Mouse (Mus musculus): ENCODE data around the gene Uimc1. TPM values are rescaled to one million over a fixed set of nuclear protein-coding genes. Genes with fewer than 3 reads are reported as not detected.
"Not testable (repeated sequence)": the region's sequence is repeated elsewhere in the genome, so short reads cannot be mapped to it uniquely, and the experiment has no call there.

The Uimc1 gene
- polyA plus RNA-seq, 1 experiment from 2014 or later: 56.7 TPM

GRCm38 (mm10) chr13:55099066-55099725 lies 904 bp downstream of the Uimc1 start:
- peaks cover 51% of the 10 kb centered on the region for H3K79me2 ChIP-seq (ENCODE audit: inconsistent target)
- H3K4me3 ChIP-seq (ENCODE audit: inconsistent target): peak overlapping the region; percentile 76
- H3K36me3 ChIP-seq (ENCODE audit: inconsistent target): no peaks in the 10 kb centered on the region
- WGBS (ENCODE audit: missing documents): 13% methylated on average over 20 of the region's 20 CpGs
- H3K27ac ChIP-seq: peak overlapping the region; percentile 24; the same call in 1 of the 2 replicates

DNA sequence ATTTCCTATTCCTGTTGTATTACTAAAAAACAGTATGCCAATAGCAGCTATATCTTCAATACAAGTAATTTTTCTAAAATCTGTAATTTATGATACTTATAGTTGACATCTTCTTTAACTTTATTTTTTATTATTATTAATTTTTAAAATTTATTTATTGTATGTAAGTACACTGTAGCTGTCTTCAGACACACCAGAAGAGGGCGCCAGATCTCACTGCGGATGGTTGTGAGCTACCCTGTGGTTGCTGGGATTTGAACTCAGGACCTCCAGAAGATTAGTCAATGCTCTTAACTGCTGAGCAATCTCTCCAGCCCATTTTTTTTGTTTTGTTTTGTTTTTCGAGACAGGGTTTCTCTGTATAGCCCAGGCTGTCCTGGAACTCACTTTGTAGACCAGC lies 2.3 kb downstream of the Uimc1 start:
- WGBS (ENCODE audit: missing documents): 97% methylated on average over 3 of the region's 3 CpGs
- not testable (repeated sequence) for H3K4me3 ChIP-seq (ENCODE audit: inconsistent target); H3K36me3 ChIP-seq (ENCODE audit: inconsistent target); H3K27ac ChIP-seq
- H3K79me2 ChIP-seq (ENCODE audit: inconsistent target): peaks cover 65% of the 10 kb centered on the region

DNA sequence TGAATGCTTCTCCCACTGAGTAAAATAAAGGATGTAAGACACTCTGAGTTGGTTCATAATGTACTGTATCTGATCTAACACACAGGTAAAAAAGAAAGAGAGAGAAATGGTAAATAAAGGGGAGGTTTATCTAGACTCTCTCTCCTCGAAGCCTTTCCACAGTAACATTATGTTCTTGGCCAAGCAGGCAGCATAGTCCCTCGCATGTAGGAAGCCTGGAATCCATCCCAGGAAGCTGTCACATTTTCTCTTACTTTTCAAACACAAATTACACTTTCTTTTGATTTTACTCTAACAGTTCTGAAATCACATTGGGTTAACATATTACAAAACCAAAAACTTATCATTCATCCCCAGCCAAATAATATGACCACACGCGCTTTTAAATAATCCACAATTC lies 7.5 kb downstream of the Uimc1 start:
- Histone ChIP-seq H3K4me3 (ENCODE audit: inconsistent target) (no peak overlapping the region), H3K79me2 (ENCODE audit: inconsistent target) (peaks cover 62% of the 10 kb centered on the region), H3K27ac (no peak overlapping the region), H3K36me3 (ENCODE audit: inconsistent target) (peaks cover 13% of the 10 kb centered on the region; the same call in 1 of the 2 replicates)
- WGBS (ENCODE audit: missing documents): 98% methylated on average over 4 of the region's 4 CpGs

- WGBS (ENCODE audit: missing documents): 89% methylated on average over 5 of the region's 5 CpGs
- Histone ChIP-seq H3K4me3 (ENCODE audit: inconsistent target) (no peak overlapping the region), H3K79me2 (ENCODE audit: inconsistent target) (no peaks in the 10 kb centered on the region), H3K36me3 (ENCODE audit: inconsistent target) (peaks cover 15% of the 10 kb centered on the region), H3K27ac (no peak overlapping the region)
Measured at GRCm38 (mm10) chr13:55075597-55075996, 24.5 kb downstream of the Uimc1 start.

DNA sequence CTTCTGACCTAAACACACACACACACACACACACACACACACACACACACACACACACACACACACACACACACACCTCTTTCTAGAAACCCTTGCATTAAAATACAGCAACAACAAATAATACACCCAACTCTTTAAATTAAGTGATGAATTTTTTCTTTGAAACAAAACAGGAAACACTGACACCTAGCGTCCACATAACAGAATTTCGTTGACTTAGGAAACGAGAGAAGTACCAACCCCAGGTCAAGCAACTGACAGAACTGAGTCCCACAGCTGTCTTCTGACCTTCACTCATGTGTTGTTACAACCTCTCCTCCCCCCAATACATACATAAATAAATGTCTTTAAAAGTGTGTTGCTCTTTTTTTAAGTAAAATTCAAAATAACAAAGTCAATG lies 28.8 kb downstream of the Uimc1 start:
- Histone ChIP-seq H3K36me3 (ENCODE audit: inconsistent target) (peaks cover 15% of the 10 kb centered on the region), H3K79me2 (ENCODE audit: inconsistent target) (no peaks in the 10 kb centered on the region), H3K27ac (no peak overlapping the region), H3K4me3 (ENCODE audit: inconsistent target) (no peak overlapping the region)
- 6% methylated on average over 3 of the region's 3 CpGs for WGBS (ENCODE audit: missing documents)

DNA sequence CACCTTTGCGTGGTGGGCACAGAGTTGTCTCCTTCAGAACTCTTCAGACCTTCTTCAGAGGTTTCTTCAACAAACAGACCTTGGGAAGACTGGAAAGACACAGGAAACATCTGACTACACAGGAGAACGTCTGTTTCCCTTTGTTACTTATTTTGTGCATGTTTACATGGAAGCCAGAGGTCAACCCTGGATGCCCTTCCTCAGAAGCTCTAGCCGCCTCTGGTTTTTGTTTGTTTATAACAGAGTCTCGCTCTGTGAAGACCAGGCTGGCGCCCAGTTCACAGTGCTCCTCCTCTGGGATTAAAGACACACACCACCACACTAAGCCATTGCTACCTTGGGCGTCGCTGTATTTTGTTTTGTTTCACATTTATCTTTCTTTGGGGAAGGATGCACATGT lies 30.4 kb downstream of the Uimc1 start:
- no peaks in the 10 kb centered on the region for H3K79me2 ChIP-seq (ENCODE audit: inconsistent target)
- H3K36me3 ChIP-seq (ENCODE audit: inconsistent target): no peaks in the 10 kb centered on the region; the same call in 1 of the 2 replicates
- no peak overlapping the region for H3K4me3 ChIP-seq (ENCODE audit: inconsistent target)
- WGBS (ENCODE audit: missing documents): 87% methylated on average over 7 of the region's 7 CpGs
- H3K27ac ChIP-seq: no peak overlapping the region

DNA sequence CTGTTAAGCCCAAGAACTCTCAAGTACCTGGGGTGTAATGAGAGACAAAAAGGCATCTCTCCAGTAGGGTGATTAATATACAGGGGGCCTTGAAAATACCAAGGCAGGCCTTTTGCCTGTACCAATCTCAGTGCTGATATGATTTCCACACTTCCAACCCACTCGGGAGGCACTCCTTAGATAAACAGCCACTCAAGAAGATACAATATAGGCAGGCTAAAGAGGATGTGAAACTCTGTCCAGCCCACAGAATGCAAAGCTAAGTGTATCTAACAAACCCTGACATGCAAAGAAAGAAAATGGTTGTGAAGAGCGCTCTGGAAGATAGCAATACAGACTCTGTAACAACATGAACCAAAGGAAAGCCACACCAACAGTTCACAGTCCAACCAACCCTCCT lies 36.8 kb downstream of the Uimc1 start:
- 40% methylated on average over 2 of the region's 2 CpGs for WGBS (ENCODE audit: missing documents)
- Histone ChIP-seq H3K36me3 (ENCODE audit: inconsistent target) (0 out of 2 replicates have a peak, but pooled peaks cover 6% of the 10 kb centered on the region), H3K27ac (no peak overlapping the region), H3K79me2 (ENCODE audit: inconsistent target) (no peaks in the 10 kb centered on the region), H3K4me3 (ENCODE audit: inconsistent target) (no peak overlapping the region)

- WGBS (ENCODE audit: missing documents): 92% methylated on average over 2 of the region's 2 CpGs
- H3K79me2 ChIP-seq (ENCODE audit: inconsistent target): no peaks in the 10 kb centered on the region
- H3K4me3 ChIP-seq (ENCODE audit: inconsistent target): no peak overlapping the region
- H3K27ac ChIP-seq: no peak overlapping the region
- peaks cover 24% of the 10 kb centered on the region; the same call in 1 of the 2 replicates for H3K36me3 ChIP-seq (ENCODE audit: inconsistent target)
Measured at GRCm38 (mm10) chr13:55058042-55058441, 42.1 kb downstream of the Uimc1 start.

DNA sequence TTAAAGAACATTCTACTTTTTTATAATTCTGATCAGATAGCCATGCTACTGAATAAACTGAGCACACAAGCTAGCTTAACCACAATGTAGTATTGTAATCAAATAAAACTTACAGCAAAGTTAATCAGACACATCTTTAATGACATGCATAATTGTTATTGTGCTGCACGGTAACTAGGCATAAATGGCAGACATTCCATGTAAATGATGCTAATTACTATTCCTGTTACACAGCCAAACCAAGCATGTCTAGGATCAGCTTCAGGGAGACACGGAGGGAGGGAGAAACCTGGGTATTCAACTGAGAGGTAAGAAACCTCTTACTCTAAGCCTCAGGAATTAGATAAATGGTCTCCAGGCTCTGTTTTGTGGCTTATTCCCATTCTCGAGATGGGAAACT lies 52.4 kb downstream of the Uimc1 start:
- 97% methylated on average over 3 of the region's 3 CpGs for WGBS (ENCODE audit: missing documents)
- Histone ChIP-seq H3K4me3 (ENCODE audit: inconsistent target) (no peak overlapping the region), H3K27ac (no peak overlapping the region), H3K79me2 (ENCODE audit: inconsistent target) (no peaks in the 10 kb centered on the region), H3K36me3 (ENCODE audit: inconsistent target) (peaks cover 15% of the 10 kb centered on the region)

DNA sequence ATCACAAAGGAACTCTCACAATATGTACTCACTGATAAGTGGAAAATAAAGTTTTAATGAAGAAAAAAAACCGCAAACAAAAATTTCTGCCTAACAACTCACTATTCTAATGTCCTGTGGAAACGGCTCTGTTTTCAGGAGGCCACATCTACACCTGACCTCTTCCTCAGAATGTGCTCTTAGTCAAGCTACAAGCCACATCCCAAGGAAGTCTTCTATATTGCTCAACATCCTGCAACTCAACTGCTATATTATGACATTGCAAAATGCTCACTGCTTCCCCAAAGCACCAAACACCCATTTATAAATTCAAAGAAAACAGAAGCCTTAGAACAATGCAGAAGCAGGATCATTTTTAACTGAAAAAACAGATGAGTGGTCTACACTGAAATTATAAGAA lies 60.1 kb downstream of the Uimc1 start:
- Histone ChIP-seq H3K79me2 (ENCODE audit: inconsistent target) (no peaks in the 10 kb centered on the region), H3K36me3 (ENCODE audit: inconsistent target) (no peaks in the 10 kb centered on the region), H3K4me3 (ENCODE audit: inconsistent target) (no peak overlapping the region), H3K27ac (peak overlapping the region; percentile 81)
- WGBS (ENCODE audit: missing documents): 0% methylated on average over 2 of the region's 2 CpGs

DNA sequence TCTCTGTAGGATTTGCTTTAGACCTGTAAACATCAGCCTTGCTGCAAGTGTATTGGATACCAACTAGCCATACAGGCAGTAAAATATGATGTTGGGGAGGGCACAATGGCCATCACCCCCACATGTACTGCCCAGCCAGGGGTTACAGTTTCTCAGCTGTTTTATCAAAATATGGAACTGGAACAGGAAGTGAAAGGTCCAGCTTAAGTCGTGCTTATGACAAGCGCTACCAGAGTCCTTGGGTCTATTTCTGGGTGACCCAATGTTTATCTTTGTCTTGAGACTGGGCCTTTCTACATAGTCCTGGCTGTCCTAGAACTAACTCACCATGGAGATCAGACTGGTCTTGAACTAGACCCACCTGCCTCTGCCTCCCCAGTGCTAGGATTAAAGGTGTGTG lies 75.9 kb downstream of the Uimc1 start:
- Histone ChIP-seq H3K27ac (peak overlapping the region; percentile 96), H3K36me3 (ENCODE audit: inconsistent target) (no peaks in the 10 kb centered on the region), H3K4me3 (ENCODE audit: inconsistent target) (no peak overlapping the region), H3K79me2 (ENCODE audit: inconsistent target) (peaks cover 8% of the 10 kb centered on the region)
- WGBS (ENCODE audit: missing documents): 14% methylated on average over 2 of the region's 2 CpGs

- 6% methylated on average over 9 of the region's 9 CpGs for WGBS (ENCODE audit: missing documents)
- H3K79me2 ChIP-seq (ENCODE audit: inconsistent target): peaks cover 23% of the 10 kb centered on the region
- H3K27ac ChIP-seq: peak overlapping the region; percentile 96
- peak overlapping the region; percentile 21 for H3K4me3 ChIP-seq (ENCODE audit: inconsistent target)
- 0 out of 2 replicates have a peak, but pooled peaks cover 4% of the 10 kb centered on the region for H3K36me3 ChIP-seq (ENCODE audit: inconsistent target)
Measured at GRCm38 (mm10) chr13:55022715-55023114, 77.4 kb downstream of the Uimc1 start.

GRCm38 (mm10) chr13:55022256-55022655 lies 77.8 kb downstream of the Uimc1 start:
- H3K27ac ChIP-seq: peak overlapping the region; percentile 96
- 47% methylated on average over 4 of the region's 4 CpGs for WGBS (ENCODE audit: missing documents)

GRCm38 (mm10) chr13:55021194-55021779 lies 78.8 kb downstream of the Uimc1 start, which contains the start of gene Hk3:
TSS of gene Hk3 (minus strand) at chr13:55021385.
- Histone ChIP-seq H3K36me3 (ENCODE audit: inconsistent target) (peaks cover 11% of the 10 kb centered on the region; the same call in 1 of the 2 replicates), H3K4me3 (ENCODE audit: inconsistent target) (peak within 1 kb of the TSS; percentile 69), H3K27ac (peak within 1 kb of the TSS; percentile 96), H3K79me2 (ENCODE audit: inconsistent target) (peaks cover 37% of the 10 kb centered on the region)
- WGBS (ENCODE audit: missing documents): 6% methylated on average over 13 of the region's 13 CpGs

More at GRCm38 (mm10) chr13:55022256-55022655, 77.8 kb downstream of the Uimc1 start:
- Histone ChIP-seq H3K36me3 (ENCODE audit: inconsistent target) (peaks cover 6% of the 10 kb centered on the region; the same call in 1 of the 2 replicates), H3K4me3 (ENCODE audit: inconsistent target) (peak overlapping the region; percentile 21), H3K79me2 (ENCODE audit: inconsistent target) (peaks cover 27% of the 10 kb centered on the region)

DNA sequence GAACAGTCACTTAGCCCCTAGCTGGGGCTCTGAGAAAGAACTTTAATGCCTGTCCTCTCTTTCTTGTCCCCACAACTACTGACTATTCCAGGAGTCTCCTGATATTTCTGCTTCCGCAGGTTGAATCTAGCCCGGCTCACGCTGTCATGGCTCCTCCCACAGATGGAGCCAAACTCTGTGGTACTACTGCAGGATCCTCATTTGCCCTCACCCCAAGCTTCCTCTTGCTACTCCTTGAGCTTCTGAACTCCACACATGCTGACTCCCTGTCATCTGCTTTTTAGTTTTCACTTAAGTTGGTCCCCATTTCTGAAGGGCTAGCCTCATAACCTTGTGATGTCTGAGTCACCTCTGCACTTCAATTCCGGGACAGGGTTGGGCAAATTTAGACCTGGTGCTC lies 80.0 kb downstream of the Uimc1 start:
- 0% methylated on average over 4 of the region's 4 CpGs for WGBS (ENCODE audit: missing documents)
- peak overlapping the region; percentile 96 for H3K27ac ChIP-seq
- H3K36me3 ChIP-seq (ENCODE audit: inconsistent target): peaks cover 18% of the 10 kb centered on the region; the same call in 1 of the 2 replicates
- peak overlapping the region; percentile 69 for H3K4me3 ChIP-seq (ENCODE audit: inconsistent target)
- peaks cover 49% of the 10 kb centered on the region for H3K79me2 ChIP-seq (ENCODE audit: inconsistent target)
